Mouse (Mus musculus): ENCODE measurements at regions not wholly inside any gene's neighbourhood (a gene's known extent, or its start where the extent isn't known, plus 50 kb on each side); places are given as distances from the start of the nearest gene placed in this dataset.

- Histone ChIP-seq H3K27me3 (ENCODE audit: control insufficient read depth in 1 of 2, insufficient read depth in 2 of 2, low read length in 2 of 2) (no peaks in the 10 kb centered on the region), H3K27ac (ENCODE audit: control insufficient read depth, low read depth, low read length) (no peak overlapping the region), H3K4me3 (ENCODE audit: control insufficient read depth in 1 of 2, insufficient read depth in 1 of 2, low read depth in 2 of 2, low read length in 2 of 2) (no peak overlapping the region), H3K36me3 (ENCODE audit: control insufficient read depth in 1 of 2, insufficient read depth in 2 of 2, low read length in 2 of 2) (no peaks in the 10 kb centered on the region), H3K9ac (ENCODE audit: control insufficient read depth, low read depth, low read length, poor library complexity, severe bottlenecking) (no peak overlapping the region), H3K79me2 (ENCODE audit: control insufficient read depth, insufficient read depth, low read length, poor library complexity) (no peaks in the 10 kb centered on the region), H3K4me1 (ENCODE audit: control insufficient read depth in 1 of 2, insufficient read depth in 2 of 2, low read length in 2 of 2) (no peaks in the 10 kb centered on the region), H3K9me3 (replicated peaks; ENCODE audit: insufficient read depth, low read length) (no peaks in the 10 kb centered on the region)
- no peak for TF ChIP-seq SMC3 (IDR thresholded peaks at IDR 0.05; ENCODE audit: low read depth, low read length)
- TF ChIP-seq NELFE (IDR thresholded peaks at IDR 0.05; ENCODE audit: low read depth, low read length), result no peak
- TF ChIP-seq TAL1 (IDR thresholded peaks at IDR 0.05; ENCODE audit: low read length), result no peak
- no peak for TF ChIP-seq SIN3A (IDR thresholded peaks at IDR 0.05; ENCODE audit: low read length)
- no peak for TF ChIP-seq USF2 (IDR thresholded peaks at IDR 0.05; ENCODE audit: borderline replicate concordance in 1 of 2, insufficient read depth in 1 of 2, low read depth in 1 of 2, low read length in 2 of 2)
- no peak for TF ChIP-seq HCFC1 (IDR thresholded peaks at IDR 0.05; ENCODE audit: low read depth, low read length)
- no peak for TF ChIP-seq MYC (IDR thresholded peaks at IDR 0.05; ENCODE audit: low read depth, low read length)
- no peak for TF ChIP-seq MYB (IDR thresholded peaks at IDR 0.05; ENCODE audit: low read depth, low read length)
- TF ChIP-seq MXI1 (IDR thresholded peaks at IDR 0.05; ENCODE audit: low read depth, low read length), result no peak
- no peak for TF ChIP-seq BHLHE40 (IDR thresholded peaks at IDR 0.05; ENCODE audit: borderline replicate concordance, low read depth, low read length)
- TF ChIP-seq POLR2AphosphoS2 (IDR thresholded peaks at IDR 0.05; ENCODE audit: low read length), result no peak
- TF ChIP-seq ETS1 (IDR thresholded peaks at IDR 0.05; ENCODE audit: low read depth, low read length), result no peak
- TF ChIP-seq NRF1 (IDR thresholded peaks at IDR 0.05; ENCODE audit: insufficient read depth, low read depth, low read length, poor library complexity, severe bottlenecking), result no peak
- no peak for TF ChIP-seq POLR2A (IDR thresholded peaks at IDR 0.05; ENCODE audit: control insufficient read depth in 1 of 2, insufficient read depth in 1 of 2, low read depth in 1 of 2, low read length in 2 of 2, poor library complexity in 1 of 2)
- TF ChIP-seq GABPA (IDR thresholded peaks at IDR 0.05; ENCODE audit: low read depth, low read length), result no peak
- TF ChIP-seq MAX (IDR thresholded peaks at IDR 0.05; ENCODE audit: low read length), result no peak
- no peak for TF ChIP-seq RAD21 (IDR thresholded peaks at IDR 0.05; ENCODE audit: low read depth, low read length)
- TF ChIP-seq RCOR1 (IDR thresholded peaks at IDR 0.05; ENCODE audit: low read depth, low read length), result no peak
- TF ChIP-seq TCF12 (IDR thresholded peaks at IDR 0.05; ENCODE audit: low read depth, low read length), result no peak
- peak; percentile 19 for DNase-seq (ENCODE audit: low read depth, low spot score)
Observed at GRCm38 (mm10) chr13:97666761-97667160, 93.7 kb downstream of the Gm10260 start.

DNA sequence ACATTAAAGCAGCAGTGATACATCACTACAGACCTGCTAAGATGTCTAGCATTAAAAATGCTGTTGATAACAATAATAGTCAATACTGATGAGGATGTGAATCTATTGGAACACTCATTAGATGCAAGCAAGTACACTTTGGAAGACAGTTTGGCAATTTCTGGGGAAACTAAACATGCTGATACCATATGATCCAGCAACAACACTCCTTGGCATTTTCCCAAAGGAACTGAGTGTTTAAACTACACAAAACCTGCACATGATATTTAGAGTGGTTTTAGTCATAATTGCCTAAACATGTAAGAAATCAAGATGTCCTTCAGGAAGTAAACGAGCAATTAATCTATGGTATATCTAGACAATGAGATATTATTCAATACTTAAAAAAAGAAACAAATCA, 95.2 kb downstream of the Gm10260 start:
- Histone ChIP-seq H3K79me2 (ENCODE audit: control insufficient read depth, insufficient read depth, low read length, poor library complexity) (no peaks in the 10 kb centered on the region), H3K27me3 (ENCODE audit: control insufficient read depth in 1 of 2, insufficient read depth in 2 of 2, low read length in 2 of 2) (no peaks in the 10 kb centered on the region), H3K36me3 (ENCODE audit: control insufficient read depth in 1 of 2, insufficient read depth in 2 of 2, low read length in 2 of 2) (no peaks in the 10 kb centered on the region), H3K9ac (ENCODE audit: control insufficient read depth, low read depth, low read length, poor library complexity, severe bottlenecking) (no peak overlapping the region), H3K27ac (ENCODE audit: control insufficient read depth, low read depth, low read length) (no peak overlapping the region), H3K4me3 (ENCODE audit: control insufficient read depth in 1 of 2, insufficient read depth in 1 of 2, low read depth in 2 of 2, low read length in 2 of 2) (no peak overlapping the region), H3K9me3 (replicated peaks; ENCODE audit: insufficient read depth, low read length) (no peaks in the 10 kb centered on the region), H3K4me1 (ENCODE audit: control insufficient read depth in 1 of 2, insufficient read depth in 2 of 2, low read length in 2 of 2) (no peaks in the 10 kb centered on the region)
- TF ChIP-seq RCOR1 (IDR thresholded peaks at IDR 0.05; ENCODE audit: low read depth, low read length), result no peak
- no peak for TF ChIP-seq KAT2A (conservative IDR thresholded peaks at IDR 0.05; ENCODE audit: low read depth, low read length)
- TF ChIP-seq SMC3 (IDR thresholded peaks at IDR 0.05; ENCODE audit: low read depth, low read length), result no peak
- no peak for TF ChIP-seq USF2 (IDR thresholded peaks at IDR 0.05; ENCODE audit: borderline replicate concordance in 1 of 2, insufficient read depth in 1 of 2, low read depth in 1 of 2, low read length in 2 of 2)
- TF ChIP-seq NRF1 (IDR thresholded peaks at IDR 0.05; ENCODE audit: insufficient read depth, low read depth, low read length, poor library complexity, severe bottlenecking), result no peak
- TF ChIP-seq JUND (IDR thresholded peaks at IDR 0.05; ENCODE audit: low read depth, low read length), result no peak
- TF ChIP-seq MXI1 (IDR thresholded peaks at IDR 0.05; ENCODE audit: low read depth, low read length), result no peak
- no peak for TF ChIP-seq MAX (IDR thresholded peaks at IDR 0.05; ENCODE audit: low read length)
- no peak for TF ChIP-seq MAFK (IDR thresholded peaks at IDR 0.05; ENCODE audit: borderline replicate concordance, low read depth, low read length)
- TF ChIP-seq TCF12 (IDR thresholded peaks at IDR 0.05; ENCODE audit: low read depth, low read length), result no peak
- TF ChIP-seq E2F4 (IDR thresholded peaks at IDR 0.05; ENCODE audit: borderline replicate concordance, low read depth, low read length), result no peak
- no peak for TF ChIP-seq CHD1 (IDR thresholded peaks at IDR 0.05; ENCODE audit: low read depth, low read length)
- TF ChIP-seq MYB (IDR thresholded peaks at IDR 0.05; ENCODE audit: low read depth, low read length), result no peak
- no peak for TF ChIP-seq ZNF384 (IDR thresholded peaks at IDR 0.05; ENCODE audit: low read depth, low read length)
- no peak for TF ChIP-seq MYC (IDR thresholded peaks at IDR 0.05; ENCODE audit: low read depth, low read length)
- TF ChIP-seq POLR2A (IDR thresholded peaks at IDR 0.05; ENCODE audit: control insufficient read depth in 1 of 2, insufficient read depth in 1 of 2, low read depth in 1 of 2, low read length in 2 of 2, poor library complexity in 1 of 2), result no peak
- no peak for TF ChIP-seq ELF1 (IDR thresholded peaks at IDR 0.05; ENCODE audit: low read depth, low read length)
- no peak for TF ChIP-seq ZKSCAN1 (IDR thresholded peaks at IDR 0.05; ENCODE audit: low read depth, low read length)
- no peak for DNase-seq (ENCODE audit: low read depth, low spot score)

Data from MEL (cell line).